Mouse (Mus musculus) lung, postnatal 14 days (tissue): Measurements from ENCODE around the gene D1Ertd622e.

ENCODE experiments used
- DNase-seq: peaks from one replicate; pipeline ENCODE4 v3.0.0; 2021

Gene D1Ertd622e

GRCm38 (mm10) chr1:97578025-97578417, 83.9 kb downstream of the D1Ertd622e start:
- DNase-seq, result no peak

GRCm38 (mm10) chr1:97577062-97578024, 84.5 kb downstream of the D1Ertd622e start:
- DNase-seq, result no peak

DNA sequence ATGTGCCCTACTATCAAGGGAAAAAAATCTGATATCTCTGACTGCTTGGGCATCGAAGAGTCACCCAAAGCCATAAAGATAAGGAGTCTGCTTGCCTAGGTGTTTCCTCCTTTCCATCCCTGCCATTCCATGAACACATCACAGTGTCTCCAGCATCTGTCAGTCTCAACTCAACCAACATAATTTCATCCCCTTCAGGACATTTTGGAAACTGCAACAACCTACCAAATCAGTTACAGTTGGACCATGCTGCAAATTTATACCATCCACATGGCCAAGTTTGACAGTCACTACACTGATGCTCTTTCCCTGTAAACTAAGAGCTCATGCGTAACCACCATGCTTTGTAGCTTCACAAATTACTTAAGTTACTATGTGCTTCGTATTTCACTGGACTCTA, 85.3 kb downstream of the D1Ertd622e start:
- no peak for DNase-seq

DNA sequence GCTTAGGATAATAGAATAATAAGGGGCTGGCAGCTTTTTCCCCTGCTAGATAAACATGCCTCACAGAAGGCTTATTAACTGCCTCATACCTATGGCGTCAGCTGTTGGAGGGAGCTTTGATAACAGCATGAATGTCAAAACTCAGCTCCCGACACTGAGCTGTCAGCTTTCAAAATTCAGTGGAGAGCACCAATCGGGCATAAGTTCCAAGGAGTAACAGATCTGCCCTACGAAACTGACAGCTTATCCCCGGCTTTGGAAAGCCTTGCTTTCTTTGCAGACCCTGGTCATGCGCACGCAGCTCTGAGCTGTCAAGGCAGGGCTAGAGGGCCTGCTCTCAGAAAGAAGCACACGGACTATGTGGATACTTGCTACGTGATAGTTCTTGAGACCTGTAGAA, 91.1 kb downstream of the D1Ertd622e start:
- DNase-seq, result no peak

DNA sequence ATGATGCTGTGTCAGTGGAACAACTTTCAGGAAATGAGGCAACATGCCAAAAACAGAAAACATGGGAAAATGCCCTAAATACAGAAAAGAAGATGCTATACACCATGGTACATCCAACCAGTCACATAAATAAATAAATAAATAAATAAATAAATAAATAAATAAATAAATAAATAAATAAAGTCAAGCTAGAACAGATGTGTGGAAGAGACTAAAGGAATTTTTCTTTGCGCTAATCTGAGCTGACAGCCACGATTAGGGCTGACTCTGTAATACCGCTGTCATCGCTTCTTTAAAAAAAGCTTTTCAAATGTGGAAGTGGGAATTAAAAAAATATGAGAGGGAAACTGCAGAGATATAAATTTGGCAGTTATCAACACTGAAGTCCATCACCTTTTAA, 93.9 kb downstream of the D1Ertd622e start:
- DNase-seq, result no peak

GRCm38 (mm10) chr1:97564641-97565040, 97.2 kb downstream of the D1Ertd622e start:
- no peak for DNase-seq

- no peak for DNase-seq
Measured at GRCm38 (mm10) chr1:97562867-97563266, 99.0 kb downstream of the D1Ertd622e start.
